Mouse (Mus musculus) stomach, embryonic 16.5 days (tissue): ENCODE results near the gene Grin1. TPM values are rescaled to one million over a fixed set of nuclear protein-coding genes. Genes with fewer than 3 reads are reported as not detected.

Experiments
- ATAC-seq: fragments of 200-750 bp; cut with Nextera tagmentation; 2 replicates; pipeline ENCODE4 v1.8.0; 2017; ENCODE audit warnings: moderate number of reproducible peaks, moderate TSS enrichment; ENCODE audit not compliant: insufficient read depth, low FRiP score
- H3K27ac ChIP-seq: fragments of 300-500 bp; sonication (generic); 2 replicates; pipeline ENCODE4 v1.5.1; 2014; ENCODE audit warnings: low read length
- H3K27me3 ChIP-seq: fragments of 300-500 bp; sonication (generic); 2 replicates; pipeline ENCODE4 v1.6.1; 2014; ENCODE audit warnings: low read length, control low read depth, mixed read lengths; ENCODE audit not compliant: control insufficient read depth, insufficient read depth
- H3K36me3 ChIP-seq: fragments of 300-500 bp; sonication (generic); 2 replicates; pipeline ENCODE4 v1.6.1; 2014; ENCODE audit warnings: low read length; ENCODE audit not compliant: control insufficient read depth, insufficient read depth
- H3K4me1 ChIP-seq: fragments of 300-500 bp; sonication (generic); 2 replicates; pipeline ENCODE4 v1.6.1; 2014; ENCODE audit warnings: low read length, control low read depth, mixed read lengths; ENCODE audit not compliant: control insufficient read depth, insufficient read depth
- H3K4me2 ChIP-seq: fragments of 300-500 bp; sonication (generic); 2 replicates; pipeline ENCODE4 v1.6.1; 2014; ENCODE audit warnings: low read depth, low read length, mixed read lengths
- H3K4me3 ChIP-seq: fragments of 300-500 bp; sonication (generic); replicated peaks from 2 replicates; pipeline ENCODE4 v1.5.1; 2014; ENCODE audit warnings: mild to moderate bottlenecking, low read length
- H3K9ac ChIP-seq: fragments of 300-500 bp; sonication (generic); 2 replicates; pipeline ENCODE4 v1.6.1; 2014; ENCODE audit warnings: low read length
- H3K9me3 ChIP-seq: fragments of 300-500 bp; sonication (generic); replicated peaks from 2 replicates; pipeline ENCODE4 v1.6.1; 2016; ENCODE audit warnings: low read length, control low read depth; ENCODE audit not compliant: control insufficient read depth
- WGBS: fragments of 180-500 bp; shearing (Covaris S2); extraction: QIAGEN DNeasy Blood & Tissue Kit; methylation state at CpG from one replicate; pipeline ENCODE4 v1.1.7; 2014; 5-methylcytosine and 5-hydroxymethylcytosine counted together
- polyA plus RNA-seq: library from polyadenylated mRNA; unstranded; fragments of >200 nt; fragmentation: Nextera tagmentation; extraction: Ambion mirVana; gene quantifications from 2 replicates; pipeline ENCODE4 v1.2.1, GENCODE M21; 2015

Grin1 gene
- polyA plus RNA-seq, 1 experiment from 2014 or later: 2.0 TPM

- Histone ChIP-seq H3K4me3 (peak overlapping the region; percentile 52), H3K4me1 (0 out of 2 replicates have a peak, but pooled peaks cover 2% of the 10 kb centered on the region), H3K9me3 (no peaks in the 10 kb centered on the region), H3K27ac (no peak overlapping the region), H3K27me3 (peaks cover 17% of the 10 kb centered on the region; the same call in 1 of the 2 replicates), H3K9ac (peak overlapping the region; percentile 49), H3K36me3 (no peaks in the 10 kb centered on the region), H3K4me2 (peak overlapping the region; percentile 67)
- ATAC-seq: peak; percentile 37; the same call in 1 of the 2 replicates
- WGBS: 3% methylated on average over 42 of the region's 45 CpGs
Observed at GRCm38 (mm10) chr2:25304657-25305541, 14.1 kb downstream of the Grin1 start.

GRCm38 (mm10) chr2:25303931-25304656, 14.9 kb downstream of the Grin1 start:
- Histone ChIP-seq H3K36me3 (no peaks in the 10 kb centered on the region), H3K27me3 (peaks cover 17% of the 10 kb centered on the region; the same call in 1 of the 2 replicates), H3K27ac (no peak overlapping the region), H3K9ac (0 out of 2 replicates have a peak overlapping the region, but pooled peaks have one; percentile 13), H3K9me3 (no peaks in the 10 kb centered on the region), H3K4me1 (0 out of 2 replicates have a peak, but pooled peaks cover 2% of the 10 kb centered on the region), H3K4me3 (peak overlapping the region; percentile 52; the same call in 1 of the 2 replicates), H3K4me2 (peak overlapping the region; percentile 67)
- 69% methylated on average over 7 of the region's 7 CpGs for WGBS
- ATAC-seq: peak; percentile 40; the same call in 1 of the 2 replicates

GRCm38 (mm10) chr2:25303452-25303851, 15.5 kb downstream of the Grin1 start:
- Histone ChIP-seq H3K4me3 (no peak overlapping the region), H3K4me2 (no peak overlapping the region), H3K27ac (no peak overlapping the region), H3K27me3 (peaks cover 17% of the 10 kb centered on the region; the same call in 1 of the 2 replicates), H3K9me3 (no peaks in the 10 kb centered on the region), H3K9ac (no peak overlapping the region), H3K4me1 (0 out of 2 replicates have a peak, but pooled peaks cover 2% of the 10 kb centered on the region), H3K36me3 (no peaks in the 10 kb centered on the region)
- WGBS: 65% methylated on average over 3 of the region's 3 CpGs
- no peak for ATAC-seq

GRCm38 (mm10) chr2:25298046-25298445, 20.9 kb downstream of the Grin1 start:
- ATAC-seq: no peak
- no peak overlapping the region for H3K9ac ChIP-seq
- no peaks in the 10 kb centered on the region for H3K9me3 ChIP-seq
- no peak overlapping the region for H3K27ac ChIP-seq
- no peaks in the 10 kb centered on the region for H3K36me3 ChIP-seq
- no peak overlapping the region for H3K4me2 ChIP-seq
- no peaks in the 10 kb centered on the region for H3K4me1 ChIP-seq
- H3K27me3 ChIP-seq: peaks cover 2% of the 10 kb centered on the region
- H3K4me3 ChIP-seq: no peak overlapping the region
- 72% methylated on average over 10 of the region's 10 CpGs for WGBS

- 70% methylated on average over 8 of the region's 8 CpGs for WGBS
- H3K4me1 ChIP-seq: peaks cover 7% of the 10 kb centered on the region
- no peaks in the 10 kb centered on the region for H3K36me3 ChIP-seq
- no peaks in the 10 kb centered on the region for H3K9me3 ChIP-seq
- no peak for ATAC-seq
- no peak overlapping the region for H3K4me3 ChIP-seq
- H3K27ac ChIP-seq: no peak overlapping the region
- H3K4me2 ChIP-seq: no peak overlapping the region
- H3K27me3 ChIP-seq: peaks cover 10% of the 10 kb centered on the region
- no peak overlapping the region for H3K9ac ChIP-seq
Observed at GRCm38 (mm10) chr2:25297093-25297492, 21.9 kb downstream of the Grin1 start.

GRCm38 (mm10) chr2:25293706-25294105, 25.3 kb downstream of the Grin1 start:
- 73% methylated on average over 9 of the region's 9 CpGs for WGBS
- Histone ChIP-seq H3K4me2 (no peak overlapping the region), H3K27me3 (peaks cover 44% of the 10 kb centered on the region), H3K27ac (no peak overlapping the region), H3K4me1 (peaks cover 26% of the 10 kb centered on the region), H3K36me3 (no peaks in the 10 kb centered on the region), H3K4me3 (no peak overlapping the region), H3K9me3 (no peaks in the 10 kb centered on the region), H3K9ac (no peak overlapping the region)
- ATAC-seq: no peak

- Histone ChIP-seq H3K27ac (no peak overlapping the region), H3K36me3 (no peaks in the 10 kb centered on the region), H3K9ac (peak overlapping the region; percentile 68), H3K9me3 (no peaks in the 10 kb centered on the region), H3K4me1 (peaks cover 35% of the 10 kb centered on the region), H3K4me3 (peak overlapping the region; percentile 45; the same call in 1 of the 2 replicates), H3K4me2 (peak overlapping the region; percentile 61), H3K27me3 (peaks cover 45% of the 10 kb centered on the region)
- no peak for ATAC-seq
- WGBS: 0% methylated on average over 1 of the region's 1 CpGs
Observed at GRCm38 (mm10) chr2:25292856-25293255, 26.1 kb downstream of the Grin1 start.

GRCm38 (mm10) chr2:25292054-25292544, 26.9 kb downstream of the Grin1 start:
- 7% methylated on average over 39 of the region's 43 CpGs for WGBS
- peak; percentile 14; the same call in 1 of the 2 replicates for ATAC-seq
- H3K9ac ChIP-seq: peak overlapping the region; percentile 68
- peaks cover 45% of the 10 kb centered on the region for H3K27me3 ChIP-seq
- H3K27ac ChIP-seq: no peak overlapping the region
- peak overlapping the region; percentile 45 for H3K4me3 ChIP-seq
- peak overlapping the region; percentile 61 for H3K4me2 ChIP-seq
- H3K9me3 ChIP-seq: no peaks in the 10 kb centered on the region
- no peaks in the 10 kb centered on the region for H3K36me3 ChIP-seq
- peaks cover 42% of the 10 kb centered on the region for H3K4me1 ChIP-seq
